Mouse (Mus musculus) right cerebral cortex, postnatal 25 days (tissue): Measurements from ENCODE around the gene Nccrp1.
"Not testable (repeated sequence)": the region's sequence is repeated elsewhere in the genome, so short reads cannot be mapped to it uniquely, and the experiment has no call there.

Source experiments
- DNase-seq: peaks from one replicate; pipeline ENCODE4 v3.0.0; 2022

The Nccrp1 gene

GRCm38 (mm10) chr7:28510405-28510974 is 36.6 kb downstream of the Nccrp1 start, which contains the start of gene Ifnl2:
Gene Ifnl2 (minus strand): TSS chr7:28510455.
- DNase-seq, result not testable (repeated sequence)

- DNase-seq, result not testable (repeated sequence)
Measured at GRCm38 (mm10) chr7:28509121-28509520, 37.9 kb downstream of the Nccrp1 start.

GRCm38 (mm10) chr7:28505585-28505984 is 41.5 kb downstream of the Nccrp1 start:
- no peak for DNase-seq

GRCm38 (mm10) chr7:28495426-28495825 is 51.6 kb downstream of the Nccrp1 start:
- DNase-seq, result no peak
